Mouse (Mus musculus): ENCODE data around the gene Axl.

- TF ChIP-seq FLI1 (IDR thresholded peaks at IDR 0.05; ENCODE audit: low read length) (no peak), GATA1 (IDR thresholded peaks at IDR 0.05; ENCODE audit: borderline replicate concordance, low read length) (no peak)
These were observed 2.1 kb upstream of the Axl start for GRCm38 (mm10) chr7:25790615-25791014.
